Mouse (Mus musculus) C2C12 (cell line): ENCODE measurements around the gene Smoc2.

Experiments used
- CEBPB ChIP-seq: IDR thresholded peaks from one replicate; pipeline ENCODE4 v1.6.1; 2011; ENCODE audit warnings: low read depth, mild to moderate bottlenecking, control low read depth, moderate library complexity
- CTCF ChIP-seq: IDR thresholded peaks from one replicate; pipeline ENCODE4 v1.5.1; 2011; ENCODE audit not compliant: control insufficient read depth, insufficient read depth, insufficient read length
- MAX ChIP-seq: IDR thresholded peaks from one replicate; pipeline ENCODE4 v1.6.1; 2011; ENCODE audit warnings: mild to moderate bottlenecking, control low read depth
- MYOD1 ChIP-seq: IDR thresholded peaks from one replicate; pipeline ENCODE4 v1.6.1; 2011; ENCODE audit warnings: low read depth; ENCODE audit not compliant: control insufficient read depth, insufficient read length
- USF1 ChIP-seq: IDR thresholded peaks from one replicate; pipeline ENCODE4 v1.6.1; 2011; ENCODE audit warnings: low read depth, mild to moderate bottlenecking, control low read depth, moderate library complexity

GRCm38 (mm10) chr17:14237134-14237533 lies 42.2 kb upstream of the Smoc2 start:
- no peak for TF ChIP-seq CEBPB
- no peak for TF ChIP-seq MAX
- no peak for TF ChIP-seq CTCF
- no peak for TF ChIP-seq USF1
- peak; percentile 9 for TF ChIP-seq MYOD1
